Mouse (Mus musculus) neural tube, embryonic 11.5 days (tissue): ENCODE data around the gene Mpst. TPM values are rescaled to one million over a fixed set of nuclear protein-coding genes. Genes with fewer than 3 reads are reported as not detected.

Experiments
- ATAC-seq: fragments of 200-750 bp; cut with Nextera tagmentation; 2 replicates; pipeline ENCODE4 v1.8.0; 2017; ENCODE audit warnings: moderate number of reproducible peaks, mild to moderate bottlenecking, moderate TSS enrichment, moderate library complexity; ENCODE audit not compliant: insufficient read depth, low FRiP score, low TSS enrichment
- DNase-seq: peaks from one replicate; pipeline ENCODE4 v3.0.0-alpha.2; 2015; ENCODE audit warnings: low spot score
- H3K27ac ChIP-seq: fragments of 300-500 bp; sonication (generic); 2 replicates; pipeline ENCODE4 v1.5.1; 2014; ENCODE audit warnings: low read depth, mild to moderate bottlenecking, low read length
- H3K27me3 ChIP-seq: fragments of 300-500 bp; sonication (generic); 2 replicates; pipeline ENCODE4 v1.6.1; 2014; ENCODE audit warnings: mild to moderate bottlenecking, low read length, mixed read lengths; ENCODE audit not compliant: control insufficient read depth, insufficient read depth
- H3K36me3 ChIP-seq: fragments of 300-500 bp; sonication (generic); 2 replicates; pipeline ENCODE4 v1.6.1; 2014; ENCODE audit warnings: mild to moderate bottlenecking, low read length, moderate library complexity, mixed read lengths; ENCODE audit not compliant: control insufficient read depth, insufficient read depth
- H3K4me1 ChIP-seq: fragments of 300-500 bp; sonication (generic); 2 replicates; pipeline ENCODE4 v1.6.1; 2014; ENCODE audit warnings: low read length, mixed read lengths; ENCODE audit not compliant: control insufficient read depth, insufficient read depth
- H3K4me2 ChIP-seq: fragments of 300-500 bp; sonication (generic); 2 replicates; pipeline ENCODE4 v1.6.1; 2014; ENCODE audit warnings: low read depth, mild to moderate bottlenecking, moderate library complexity
- H3K4me3 ChIP-seq: fragments of 300-500 bp; sonication (generic); 2 replicates; pipeline ENCODE4 v1.5.1; 2014; ENCODE audit warnings: low read depth, low read length
- H3K9ac ChIP-seq: fragments of 300-500 bp; sonication (generic); 2 replicates; pipeline ENCODE4 v1.6.1; 2014; ENCODE audit warnings: mild to moderate bottlenecking, low read length
- H3K9me3 ChIP-seq: fragments of 300-500 bp; sonication (generic); 2 replicates; pipeline ENCODE4 v1.6.1; 2016; ENCODE audit warnings: low read length; ENCODE audit not compliant: control insufficient read depth
- WGBS: fragments of 180-500 bp; shearing (Covaris S2); extraction: QIAGEN DNeasy Blood & Tissue Kit; methylation state at CpG from one replicate; pipeline ENCODE4 v1.1.7; 2014; 5-methylcytosine and 5-hydroxymethylcytosine counted together
- polyA plus RNA-seq: library from polyadenylated mRNA; unstranded; fragments of >200 nt; fragmentation: Nextera tagmentation; extraction: Ambion mirVana; gene quantifications from 2 replicates; pipeline ENCODE4 v1.2.1, GENCODE M21; 2014

Mpst gene
- polyA plus RNA-seq, 1 experiment from 2014 or later: 1.9 TPM

DNA sequence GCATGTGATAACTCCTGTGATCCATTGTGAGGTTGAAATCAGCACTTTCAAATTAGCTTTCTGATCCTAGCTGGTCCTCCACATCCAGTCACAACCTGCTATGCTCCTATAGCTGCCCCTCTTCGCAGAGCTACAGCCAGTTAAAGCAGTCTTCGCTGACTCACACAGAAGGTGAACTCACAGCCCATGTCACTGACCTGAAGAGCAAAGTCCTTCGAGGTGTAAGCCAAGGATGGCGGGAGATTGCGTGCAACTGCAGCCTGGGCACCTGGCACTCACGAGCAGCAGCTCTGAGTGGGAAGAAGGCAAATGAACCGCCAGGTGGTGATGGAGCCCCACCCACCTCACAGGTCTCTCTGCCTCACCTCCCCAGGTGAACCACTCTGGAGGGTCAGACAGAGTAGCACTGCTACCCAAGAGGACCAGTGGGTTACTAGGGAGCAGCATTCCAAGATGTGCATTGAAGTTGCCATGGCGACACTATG, 10.7 kb upstream of the Mpst start, which contains the start of gene Tex33:
TSS of gene Tex33 (minus strand) at position 435 of the 485 bp plus-strand sequence.
- H3K9ac ChIP-seq: no peak within 1 kb of the TSS
- no peaks in the 10 kb centered on the region for H3K4me1 ChIP-seq
- 85% methylated on average over 8 of the region's 8 CpGs for WGBS
- H3K27me3 ChIP-seq: no peaks in the 10 kb centered on the region
- H3K4me3 ChIP-seq: no peak within 1 kb of the TSS
- H3K9me3 ChIP-seq: no peaks in the 10 kb centered on the region
- H3K27ac ChIP-seq: no peak within 1 kb of the TSS
- no peak for DNase-seq
- ATAC-seq: no peak
- H3K36me3 ChIP-seq: no peaks in the 10 kb centered on the region
- H3K4me2 ChIP-seq: no peak within 1 kb of the TSS

DNA sequence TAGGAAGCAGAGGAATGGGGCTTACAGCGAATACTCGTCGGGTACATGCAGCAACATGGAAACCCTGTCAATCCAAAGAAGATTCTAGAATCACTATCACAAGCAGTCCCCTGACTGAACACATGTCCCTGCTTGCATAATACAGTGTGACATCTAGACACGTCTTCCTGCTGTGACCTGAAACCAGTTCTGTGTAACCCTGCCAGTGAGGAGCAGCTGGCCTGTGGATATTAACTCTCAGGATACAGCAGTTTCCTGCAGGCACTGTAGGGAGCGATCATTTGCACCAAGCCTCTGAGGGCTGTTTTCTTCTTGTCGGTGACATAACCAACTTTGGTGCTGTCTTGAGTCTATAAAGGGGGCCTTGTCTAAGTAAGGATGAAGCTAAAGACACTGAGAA, 4.9 kb upstream of the Mpst start:
- Histone ChIP-seq H3K4me2 (no peak overlapping the region), H3K27ac (no peak overlapping the region), H3K36me3 (no peaks in the 10 kb centered on the region), H3K27me3 (0 out of 2 replicates have a peak, but pooled peaks cover 2% of the 10 kb centered on the region), H3K4me1 (peaks cover 5% of the 10 kb centered on the region; the same call in 1 of the 2 replicates), H3K4me3 (no peak overlapping the region), H3K9me3 (no peaks in the 10 kb centered on the region), H3K9ac (no peak overlapping the region)
- no peak for ATAC-seq
- no peak for DNase-seq
- WGBS: 76% methylated on average over 6 of the region's 6 CpGs

DNA sequence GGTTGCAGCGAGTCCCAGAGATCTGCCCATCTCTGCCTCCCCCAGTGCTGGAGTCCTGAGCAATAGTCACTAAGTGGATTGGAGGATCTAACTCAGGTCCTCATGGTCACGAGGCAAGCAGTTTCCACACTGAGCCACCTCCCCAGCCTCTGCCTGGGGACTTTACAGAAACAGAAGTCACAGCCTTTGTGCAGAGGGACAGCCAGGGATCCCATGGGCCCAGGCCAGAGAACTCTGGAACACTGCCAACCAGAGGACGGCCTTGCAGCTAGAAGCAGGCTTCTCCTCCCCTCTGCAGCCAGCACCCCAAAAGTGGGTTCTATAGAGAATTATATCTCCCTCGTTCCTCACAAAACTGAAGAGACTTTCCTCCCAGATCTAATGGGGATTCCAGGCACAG, 4.3 kb upstream of the Mpst start:
- H3K4me2 ChIP-seq: no peak overlapping the region
- H3K9ac ChIP-seq: no peak overlapping the region
- peaks cover 6% of the 10 kb centered on the region for H3K4me1 ChIP-seq
- ATAC-seq (no peak), DNase-seq (no peak)
- WGBS: 79% methylated on average over 4 of the region's 4 CpGs
- no peak overlapping the region for H3K27ac ChIP-seq
- no peaks in the 10 kb centered on the region for H3K9me3 ChIP-seq
- H3K4me3 ChIP-seq: no peak overlapping the region
- no peaks in the 10 kb centered on the region for H3K36me3 ChIP-seq
- 0 out of 2 replicates have a peak, but pooled peaks cover 2% of the 10 kb centered on the region for H3K27me3 ChIP-seq

DNA sequence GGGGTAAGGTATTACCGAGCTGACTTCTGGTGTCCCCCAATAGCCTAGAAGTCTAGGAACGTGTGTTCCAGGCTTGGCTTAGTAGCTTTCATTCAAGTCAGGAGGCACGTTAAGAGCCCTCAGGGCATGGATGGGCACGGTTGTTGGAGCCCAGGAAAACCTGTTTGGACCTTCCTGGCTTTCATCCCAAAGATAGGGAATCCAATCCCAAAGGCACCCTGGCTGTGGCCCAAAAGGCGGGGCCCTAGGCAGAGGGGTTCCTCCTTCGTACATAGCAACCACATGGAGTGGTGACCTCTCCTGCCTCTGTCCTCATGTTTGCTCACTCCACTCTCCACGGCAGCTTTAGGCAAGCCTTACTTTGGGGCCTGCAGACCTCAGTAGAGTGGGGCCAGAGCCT, 3.8 kb upstream of the Mpst start:
- Histone ChIP-seq H3K36me3 (no peaks in the 10 kb centered on the region), H3K27ac (no peak overlapping the region), H3K9me3 (no peaks in the 10 kb centered on the region), H3K4me3 (no peak overlapping the region), H3K27me3 (0 out of 2 replicates have a peak, but pooled peaks cover 2% of the 10 kb centered on the region), H3K4me2 (no peak overlapping the region), H3K4me1 (peaks cover 10% of the 10 kb centered on the region), H3K9ac (no peak overlapping the region)
- 89% methylated on average over 7 of the region's 7 CpGs for WGBS
- DNase-seq (no peak), ATAC-seq (no peak)

DNA sequence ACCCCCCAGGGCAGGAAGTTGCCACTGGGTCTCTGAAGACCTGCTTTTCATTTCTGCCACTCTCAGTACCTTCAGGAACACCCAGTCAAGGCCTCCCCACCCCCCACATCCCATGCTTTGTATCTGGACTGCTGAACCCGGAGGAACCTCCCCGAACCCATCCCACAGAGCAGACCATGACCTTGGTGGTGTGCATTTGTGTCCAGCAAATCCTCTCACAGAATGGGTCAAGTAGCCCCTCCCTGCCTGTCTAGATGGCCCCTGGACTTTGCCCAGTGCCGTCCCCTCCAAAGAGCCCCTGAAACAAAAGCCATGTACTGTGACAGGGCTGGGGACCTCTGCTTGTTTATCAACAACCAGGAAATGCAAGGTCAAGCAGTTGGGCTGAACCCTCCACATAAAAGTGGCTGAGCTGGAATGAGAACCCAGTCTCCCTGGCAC, 2.9 kb upstream of the Mpst start:
- Histone ChIP-seq H3K27ac (no peak overlapping the region), H3K27me3 (peaks cover 5% of the 10 kb centered on the region; the same call in 1 of the 2 replicates), H3K4me1 (peaks cover 10% of the 10 kb centered on the region), H3K4me2 (no peak overlapping the region), H3K4me3 (no peak overlapping the region), H3K9me3 (no peaks in the 10 kb centered on the region), H3K9ac (no peak overlapping the region), H3K36me3 (no peaks in the 10 kb centered on the region)
- DNase-seq: no peak
- ATAC-seq: no peak
- 53% methylated on average over 3 of the region's 3 CpGs for WGBS

DNA sequence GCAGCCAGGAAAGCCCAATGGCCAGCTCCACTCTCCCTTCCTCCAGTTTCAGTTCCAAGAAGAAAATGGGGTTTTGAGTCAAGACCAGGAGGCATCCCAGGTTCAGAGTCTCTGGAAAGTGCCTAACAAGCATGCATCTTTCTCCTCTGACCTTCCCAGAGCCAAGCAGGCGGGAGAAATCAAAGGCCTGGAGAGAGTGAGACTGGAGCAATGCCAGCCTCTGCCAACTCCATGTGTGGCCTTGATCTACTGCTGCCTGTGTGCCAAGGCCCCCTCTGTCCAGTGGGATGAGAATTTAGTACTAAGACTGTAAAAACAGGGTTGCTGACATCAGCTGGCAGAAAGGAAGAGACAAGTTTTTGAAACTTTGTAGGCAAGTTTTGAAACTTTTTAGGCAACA, 2.3 kb upstream of the Mpst start:
- DNase-seq: no peak
- peaks cover 10% of the 10 kb centered on the region for H3K4me1 ChIP-seq
- H3K9me3 ChIP-seq: no peaks in the 10 kb centered on the region
- no peak overlapping the region for H3K4me2 ChIP-seq
- H3K4me3 ChIP-seq: no peak overlapping the region
- no peaks in the 10 kb centered on the region for H3K36me3 ChIP-seq
- H3K27ac ChIP-seq: no peak overlapping the region
- ATAC-seq: no peak
- 89% methylated on average over 1 of the region's 1 CpGs for WGBS
- peaks cover 9% of the 10 kb centered on the region for H3K27me3 ChIP-seq
- H3K9ac ChIP-seq: no peak overlapping the region

DNA sequence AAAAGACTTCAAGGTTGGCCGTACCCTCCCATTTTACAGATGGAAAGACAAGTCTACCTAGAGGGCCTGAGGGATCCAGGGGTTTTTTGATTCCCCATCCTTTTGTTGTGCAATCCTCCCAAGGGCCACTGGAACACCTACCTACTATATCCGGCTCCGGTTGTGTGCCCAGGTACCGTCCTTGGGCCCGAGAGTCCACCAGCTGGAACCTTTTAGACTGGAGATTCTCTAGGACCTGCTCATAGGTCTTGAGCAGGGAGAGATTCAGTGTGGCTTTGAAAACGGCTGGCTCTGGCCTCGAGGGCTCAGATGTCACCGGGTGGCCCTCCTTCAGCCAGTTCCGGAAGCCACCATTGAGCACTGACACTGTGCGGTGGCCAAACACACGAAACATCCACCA, 1.1 kb upstream of the Mpst start:
- no peaks in the 10 kb centered on the region for H3K36me3 ChIP-seq
- H3K27ac ChIP-seq: no peak overlapping the region
- H3K4me1 ChIP-seq: peaks cover 16% of the 10 kb centered on the region
- DNase-seq (no peak), ATAC-seq (no peak)
- peak overlapping the region; percentile 79 for H3K4me2 ChIP-seq
- peaks cover 22% of the 10 kb centered on the region for H3K27me3 ChIP-seq
- H3K9ac ChIP-seq: peak overlapping the region; percentile 68
- peak overlapping the region; percentile 41 for H3K4me3 ChIP-seq
- H3K9me3 ChIP-seq: no peaks in the 10 kb centered on the region
- 55% methylated on average over 11 of the region's 11 CpGs for WGBS

DNA sequence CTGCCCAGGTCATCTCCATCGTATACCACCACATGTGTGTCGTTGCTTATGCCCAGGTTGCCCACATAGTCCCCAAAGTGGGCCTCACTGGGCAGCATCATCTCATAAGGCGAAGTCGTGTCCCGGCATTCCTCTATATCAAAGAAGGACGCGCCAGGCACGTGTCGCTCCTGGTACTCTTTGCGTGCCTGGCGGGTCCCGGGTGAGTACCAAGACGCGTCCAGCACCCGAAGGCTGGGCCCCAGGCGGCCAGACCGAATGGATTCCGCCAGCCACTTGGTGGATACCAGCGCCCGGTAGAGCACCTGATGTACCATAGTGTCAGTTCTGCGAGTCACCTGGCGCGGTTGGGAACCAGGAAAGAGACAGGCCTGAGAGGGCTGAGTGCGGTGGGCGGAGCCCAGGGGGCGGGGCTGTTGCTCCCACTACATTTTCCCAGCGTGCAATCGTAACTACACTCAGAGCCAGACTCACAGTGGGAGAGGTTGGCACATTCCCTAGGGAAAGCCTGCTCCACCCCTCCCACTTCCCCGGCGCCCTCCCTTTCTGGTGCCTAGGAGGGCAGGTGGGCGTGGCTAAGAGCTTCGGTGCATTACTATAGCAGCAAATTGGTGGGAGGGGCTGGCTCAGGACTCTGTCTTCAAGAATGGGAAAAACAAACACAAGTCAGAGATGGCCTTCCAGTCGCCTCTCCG, 552 bp upstream of the Mpst start, which contains the start of gene Tst:
TSS of gene Tst (minus strand) at position 391 of the 695 bp plus-strand sequence.
- H3K4me3 ChIP-seq: peak within 1 kb of the TSS; percentile 41
- peak; percentile 84 for DNase-seq
- H3K4me2 ChIP-seq: peak within 1 kb of the TSS; percentile 79
- ATAC-seq: peak; percentile 71
- H3K4me1 ChIP-seq: peaks cover 18% of the 10 kb centered on the region
- 1% methylated on average over 34 of the region's 34 CpGs for WGBS
- peaks cover 27% of the 10 kb centered on the region for H3K27me3 ChIP-seq
- no peaks in the 10 kb centered on the region for H3K36me3 ChIP-seq
- no peaks in the 10 kb centered on the region for H3K9me3 ChIP-seq
- H3K27ac ChIP-seq: peak within 1 kb of the TSS; percentile 70
- H3K9ac ChIP-seq: peak within 1 kb of the TSS; percentile 68

DNA sequence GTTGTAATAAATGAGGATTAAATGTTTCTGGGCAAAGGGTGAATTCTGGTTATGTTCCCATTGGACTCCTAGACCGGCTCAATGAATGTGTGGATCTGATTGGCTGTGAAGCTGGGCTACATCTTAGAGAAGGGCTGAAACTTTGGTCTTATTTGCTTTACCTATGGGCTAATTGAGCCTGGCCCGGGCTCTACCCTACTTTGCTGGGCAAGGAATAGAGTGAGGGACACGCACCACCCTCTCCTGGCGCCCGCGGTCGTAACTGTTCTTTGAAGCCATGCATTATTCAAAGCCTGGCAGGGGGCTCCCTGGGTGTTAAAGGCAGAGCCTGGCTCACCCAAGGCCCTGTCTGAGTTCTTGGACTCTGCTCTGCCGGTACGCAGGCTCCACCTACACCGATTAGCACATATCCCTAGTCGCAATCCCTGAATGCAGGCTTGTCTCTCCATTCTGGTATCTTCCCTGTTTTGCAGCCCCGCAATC, 3.4 kb downstream of the Mpst start:
- ATAC-seq: no peak
- Histone ChIP-seq H3K36me3 (no peaks in the 10 kb centered on the region), H3K4me3 (peak overlapping the region; percentile 18; the same call in 1 of the 2 replicates), H3K27ac (no peak overlapping the region), H3K4me2 (peak overlapping the region; percentile 44), H3K9ac (peak overlapping the region; percentile 26; the same call in 1 of the 2 replicates), H3K27me3 (peaks cover 34% of the 10 kb centered on the region), H3K9me3 (no peaks in the 10 kb centered on the region), H3K4me1 (peaks cover 18% of the 10 kb centered on the region)
- 5% methylated on average over 12 of the region's 12 CpGs for WGBS
- DNase-seq: no peak
